Mouse (Mus musculus): ENCODE measurements at regions not wholly inside any gene's neighbourhood (a gene's known extent, or its start where the extent isn't known, plus 50 kb on each side); places are given as distances from the start of the nearest gene placed in this dataset.

GRCm38 (mm10) chr11:19601216-19601938, 322.8 kb upstream of the Spred2 start:
- no peak for DNase-seq

GRCm38 (mm10) chr11:19602496-19602895, 321.7 kb upstream of the Spred2 start:
- DNase-seq: no peak

- DNase-seq: no peak
Measured at GRCm38 (mm10) chr11:19605602-19606001, 318.6 kb upstream of the Spred2 start.

- no peak for DNase-seq
Measured at GRCm38 (mm10) chr11:19606943-19607342, 317.2 kb upstream of the Spred2 start.

- no peak for DNase-seq
Measured at GRCm38 (mm10) chr11:19607941-19608340, 316.2 kb upstream of the Spred2 start.

GRCm38 (mm10) chr11:19608523-19608922, 315.7 kb upstream of the Spred2 start:
- no peak for DNase-seq

GRCm38 (mm10) chr11:19610559-19610958, 313.6 kb upstream of the Spred2 start:
- DNase-seq: no peak

GRCm38 (mm10) chr11:19611217-19611616, 313.0 kb upstream of the Spred2 start:
- DNase-seq: no peak

- DNase-seq: no peak
Measured at GRCm38 (mm10) chr11:19616520-19616919, 307.7 kb upstream of the Spred2 start.

GRCm38 (mm10) chr11:19619494-19619893, 304.7 kb upstream of the Spred2 start:
- DNase-seq: no peak

- DNase-seq: no peak
Measured at GRCm38 (mm10) chr11:19631055-19631695, 293.0 kb upstream of the Spred2 start.

GRCm38 (mm10) chr11:19632477-19632876, 291.7 kb upstream of the Spred2 start:
- DNase-seq: no peak

- DNase-seq: no peak
Measured at GRCm38 (mm10) chr11:19633621-19634020, 290.6 kb upstream of the Spred2 start.

- no peak for DNase-seq
Measured at GRCm38 (mm10) chr11:19641153-19641552, 283.0 kb upstream of the Spred2 start.

GRCm38 (mm10) chr11:19644116-19644795, 279.9 kb upstream of the Spred2 start:
- DNase-seq: no peak

- no peak for DNase-seq
Measured at GRCm38 (mm10) chr11:19645106-19645505, 279.1 kb upstream of the Spred2 start.

- DNase-seq: no peak
Measured at GRCm38 (mm10) chr11:19651522-19651921, 272.7 kb upstream of the Spred2 start.

- DNase-seq: no peak
Measured at GRCm38 (mm10) chr11:19651929-19652328, 272.2 kb upstream of the Spred2 start.

GRCm38 (mm10) chr11:19659511-19659910, 264.7 kb upstream of the Spred2 start:
- no peak for DNase-seq

GRCm38 (mm10) chr11:19666732-19667131, 257.4 kb upstream of the Spred2 start:
- DNase-seq: no peak

GRCm38 (mm10) chr11:19670853-19671530, 253.2 kb upstream of the Spred2 start:
- no peak for DNase-seq

GRCm38 (mm10) chr11:19673012-19673411, 251.2 kb upstream of the Spred2 start:
- DNase-seq: no peak

GRCm38 (mm10) chr11:19676514-19676913, 247.7 kb upstream of the Spred2 start:
- DNase-seq: no peak
